Mouse (Mus musculus) spleen, adult 2 months (tissue): Measurements from ENCODE around the gene Ppara. TPM values are rescaled to one million over a fixed set of nuclear protein-coding genes. Genes with fewer than 3 reads are reported as not detected.

Experiments used
- DNase-seq, 2 experiments: peaks; one replicate each; pipeline versions ENCODE4 v3.0.0 to v3.0.0-alpha.2; 2012 to 2021; ENCODE audit warnings: low spot score in 2 of 2, low read depth in 1 of 2
- H3K27ac ChIP-seq: fragments of 200-500 bp; 2 replicates; pipeline ENCODE4 v1.5.1; 2012; ENCODE audit warnings: low read length, inconsistent platforms; ENCODE audit not compliant: insufficient read depth
- H3K27me3 ChIP-seq: fragments of 200-500 bp; 2 replicates; pipeline ENCODE4 v1.6.1; 2012; ENCODE audit warnings: mild to moderate bottlenecking, moderate library complexity, low read length, inconsistent platforms; ENCODE audit not compliant: control insufficient read depth, insufficient read depth
- H3K36me3 ChIP-seq: fragments of 200-500 bp; 2 replicates; pipeline ENCODE4 v1.6.1; 2012; ENCODE audit warnings: mild to moderate bottlenecking, low read length, inconsistent platforms; ENCODE audit not compliant: control insufficient read depth, insufficient read depth
- H3K4me1 ChIP-seq: fragments of 200-500 bp; 2 replicates; pipeline ENCODE4 v1.6.1; 2011; ENCODE audit warnings: inconsistent platforms; ENCODE audit not compliant: control insufficient read depth, insufficient read depth, insufficient read length
- H3K4me3 ChIP-seq: fragments of 200-500 bp; 2 replicates; pipeline ENCODE4 v1.5.1; 2011; ENCODE audit warnings: mild to moderate bottlenecking, inconsistent platforms; ENCODE audit not compliant: insufficient read depth, insufficient read length; ENCODE audit errors: extremely low read depth
- CTCF ChIP-seq: fragments of 200-500 bp; IDR thresholded peaks from 2 replicates; pipeline ENCODE4 v1.5.1; 2011; ENCODE audit warnings: mild to moderate bottlenecking, inconsistent platforms; ENCODE audit not compliant: insufficient read depth, insufficient read length, insufficient replicate concordance; ENCODE audit errors: extremely low read depth
- POLR2A ChIP-seq: fragments of 200-500 bp; IDR thresholded peaks from 2 replicates; pipeline ENCODE4 v1.6.1; 2011; ENCODE audit warnings: low read depth, low read length, inconsistent platforms
- WGBS: fragments of 180-500 bp; shearing (Covaris S2); methylation state at CpG from one replicate; pipeline ENCODE4 v1.1.7; 2018; 5-methylcytosine and 5-hydroxymethylcytosine counted together
- polyA plus RNA-seq: library from polyadenylated mRNA; depleted of rRNA; stranded (reverse); fragments of >200 nt; gene quantifications from 2 replicates; pipeline ENCODE4 v1.2.3, GENCODE M21; 2012

Gene Ppara
- polyA plus RNA-seq, 1 experiment, result 0.06 TPM

DNA sequence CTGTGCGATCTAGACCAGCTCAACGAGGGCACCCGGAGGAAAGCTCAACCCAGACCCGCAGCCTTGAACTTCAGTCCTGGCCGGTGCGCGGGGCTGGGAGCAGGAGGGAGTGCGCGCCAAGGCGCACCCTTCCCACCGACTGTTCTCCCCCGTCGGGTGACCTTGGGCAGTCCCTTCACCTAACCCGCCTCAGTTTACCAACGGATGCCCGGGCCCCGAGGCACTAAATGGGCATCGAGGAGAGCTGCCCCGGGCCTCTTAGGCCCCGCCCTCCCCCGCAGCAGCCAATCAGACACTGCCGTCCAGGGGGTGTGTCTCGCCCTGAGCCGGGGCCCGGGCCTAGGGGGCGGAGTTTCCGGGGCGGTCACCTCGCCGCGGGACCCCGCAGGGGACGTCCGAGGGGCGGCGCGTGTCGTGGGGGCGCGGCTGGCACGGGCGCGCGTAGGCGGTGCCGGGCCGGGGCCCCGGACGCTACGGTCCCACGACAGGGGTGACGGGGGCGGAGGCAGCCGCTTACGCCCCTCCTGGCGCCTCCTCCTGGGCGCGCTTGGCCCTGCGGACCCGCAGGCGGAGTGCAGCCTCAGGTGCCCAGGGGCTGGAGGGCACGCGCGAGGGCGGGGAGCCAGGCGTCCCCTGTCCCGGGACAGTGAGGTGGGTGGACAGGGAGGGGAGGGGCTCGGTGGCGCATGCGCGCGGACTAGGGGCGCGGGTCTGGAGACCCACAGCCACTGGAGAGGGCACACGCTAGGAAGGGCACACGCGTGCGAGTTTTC, 466 bp downstream of the Ppara start:
- H3K27me3 ChIP-seq, result peaks cover 11% of the 10 kb centered on the region
- no peak for TF ChIP-seq CTCF
- no peak for TF ChIP-seq POLR2A
- no peak overlapping the region for H3K27ac ChIP-seq
- peaks cover 2% of the 10 kb centered on the region; the same call in 1 of the 2 replicates for H3K4me1 ChIP-seq
- H3K36me3 ChIP-seq, result no peaks in the 10 kb centered on the region
- 1% methylated on average over 77 of the region's 78 CpGs for WGBS
- peak; percentile 22 to 82 for DNase-seq
- H3K4me3 ChIP-seq, result peak overlapping the region; percentile 65

DNA sequence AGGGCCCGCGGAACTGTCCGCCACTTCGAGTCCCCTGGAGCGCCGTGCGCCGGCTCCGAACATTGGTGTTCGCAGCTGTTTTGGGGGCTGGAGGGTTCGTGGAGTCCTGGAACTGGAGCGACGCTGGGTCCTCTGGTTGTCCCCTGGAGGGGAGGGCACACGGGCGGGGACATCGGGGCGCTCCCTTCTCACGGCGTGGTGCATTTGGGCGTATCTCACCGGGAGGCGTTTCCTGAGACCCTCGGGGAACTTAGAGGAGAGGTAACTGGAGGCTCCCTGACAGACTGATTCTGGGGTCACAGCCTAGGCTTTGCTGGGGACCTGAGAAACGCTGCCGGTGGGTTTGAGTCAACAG, 1.0 kb downstream of the Ppara start:
- peak overlapping the region; percentile 65 for H3K4me3 ChIP-seq
- WGBS, result 2% methylated on average over 25 of the region's 25 CpGs

DNA sequence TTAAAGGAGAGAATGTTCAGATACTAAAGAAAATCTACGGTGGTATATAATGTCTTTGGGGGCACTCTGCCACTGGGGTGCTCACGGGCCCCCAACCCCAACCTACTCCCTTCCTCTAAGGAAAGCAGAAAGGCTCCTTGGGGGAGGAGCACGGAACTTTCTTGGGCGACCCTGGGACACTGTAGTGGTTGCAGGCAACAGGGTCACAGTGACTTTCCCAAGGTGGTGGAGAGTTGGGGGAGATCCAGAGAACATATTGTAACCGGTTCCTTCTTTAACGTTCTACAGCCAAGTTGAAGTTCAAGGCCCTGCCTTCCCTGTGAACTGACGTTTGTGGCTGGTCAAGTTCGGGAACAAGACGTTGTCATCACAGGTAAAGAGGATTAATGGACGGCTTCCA, 1.7 kb downstream of the Ppara start:
- DNase-seq, result no peak
- TF ChIP-seq CTCF (no peak), POLR2A (no peak)
- 65% methylated on average over 10 of the region's 10 CpGs for WGBS
- Histone ChIP-seq H3K4me1 (peaks cover 2% of the 10 kb centered on the region; the same call in 1 of the 2 replicates), H3K27me3 (peaks cover 11% of the 10 kb centered on the region), H3K36me3 (no peaks in the 10 kb centered on the region), H3K4me3 (no peak overlapping the region), H3K27ac (no peak overlapping the region)

More for the DNA sequence above, 1.0 kb downstream of the Ppara start:
- Histone ChIP-seq H3K36me3 (no peaks in the 10 kb centered on the region), H3K27me3 (peaks cover 11% of the 10 kb centered on the region), H3K4me1 (peaks cover 2% of the 10 kb centered on the region; the same call in 1 of the 2 replicates), H3K27ac (no peak overlapping the region)
- TF ChIP-seq CTCF (no peak), POLR2A (no peak)
- no peak for DNase-seq

DNA sequence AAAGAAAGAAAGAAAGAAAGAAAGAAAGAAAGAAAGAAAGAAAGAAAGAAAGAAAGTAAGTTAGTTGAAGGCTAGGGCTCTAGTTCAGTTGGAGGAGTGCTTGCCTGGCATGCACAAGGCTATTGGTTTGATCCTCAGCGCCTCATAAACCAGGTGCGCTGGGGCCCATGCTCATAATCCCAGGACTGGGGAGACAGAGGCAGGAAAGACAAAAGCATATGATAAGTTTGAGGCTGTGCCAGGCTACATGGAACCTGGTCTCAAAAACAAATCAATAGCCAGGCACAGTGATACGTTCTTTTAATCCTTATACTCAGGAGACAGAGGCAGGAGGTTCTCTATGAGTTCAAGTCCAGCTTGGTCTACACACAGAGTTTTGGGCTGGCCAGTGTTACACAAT, 3.6 kb downstream of the Ppara start:
- Histone ChIP-seq H3K4me3 (no peak overlapping the region), H3K4me1 (peaks cover 2% of the 10 kb centered on the region; the same call in 1 of the 2 replicates), H3K27me3 (peaks cover 11% of the 10 kb centered on the region), H3K36me3 (no peaks in the 10 kb centered on the region), H3K27ac (no peak overlapping the region)
- WGBS, result 89% methylated on average over 3 of the region's 3 CpGs
- no peak for DNase-seq
- TF ChIP-seq POLR2A (no peak), CTCF (no peak)

DNA sequence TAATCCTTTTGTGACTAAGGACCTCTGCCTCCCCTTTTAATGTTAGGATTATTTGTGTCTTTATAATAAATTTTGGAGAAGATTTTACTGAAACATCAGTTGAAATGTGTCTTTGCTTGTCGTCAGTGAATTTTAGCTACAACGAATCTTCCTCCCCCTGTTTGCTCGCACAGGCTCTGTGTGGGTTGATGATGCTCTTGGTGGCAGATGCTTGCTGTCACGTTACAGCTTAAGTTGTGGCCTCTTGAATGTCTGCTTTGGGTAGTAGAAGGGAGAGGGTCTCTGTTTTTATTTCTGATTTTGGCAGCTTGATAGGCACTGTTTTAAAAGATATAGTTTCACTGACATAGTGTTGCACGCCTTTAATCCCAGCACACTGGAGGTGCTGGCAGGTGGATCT, 4.2 kb downstream of the Ppara start:
- TF ChIP-seq CTCF (no peak), POLR2A (no peak)
- no peaks in the 10 kb centered on the region for H3K36me3 ChIP-seq
- no peak for DNase-seq
- peaks cover 11% of the 10 kb centered on the region for H3K27me3 ChIP-seq
- H3K4me3 ChIP-seq, result no peak overlapping the region
- H3K27ac ChIP-seq, result no peak overlapping the region
- 84% methylated on average over 5 of the region's 5 CpGs for WGBS
- peaks cover 2% of the 10 kb centered on the region; the same call in 1 of the 2 replicates for H3K4me1 ChIP-seq

DNA sequence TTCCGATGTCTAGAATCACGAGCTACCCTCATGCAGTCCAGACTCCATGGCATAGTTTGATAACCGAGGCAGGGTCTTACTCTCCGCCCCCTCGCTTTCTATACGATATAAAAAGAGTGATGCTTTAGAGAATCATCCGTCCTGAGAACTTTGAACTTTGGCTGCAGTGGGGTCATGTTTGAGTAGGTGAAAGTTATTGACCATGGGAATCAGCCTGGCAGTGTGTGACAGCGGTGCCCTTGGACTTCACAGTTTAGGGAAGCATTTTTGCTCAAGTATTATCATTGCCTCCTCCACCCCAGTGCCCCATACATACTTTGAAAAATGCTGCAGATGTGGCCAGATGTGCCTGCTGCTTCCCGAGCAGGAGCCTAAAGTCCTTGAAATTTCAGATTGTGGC, 7.8 kb downstream of the Ppara start:
- WGBS, result 85% methylated on average over 9 of the region's 9 CpGs
- Histone ChIP-seq H3K36me3 (no peaks in the 10 kb centered on the region), H3K4me3 (no peak overlapping the region), H3K27ac (no peak overlapping the region), H3K4me1 (no peaks in the 10 kb centered on the region), H3K27me3 (no peaks in the 10 kb centered on the region; the same call in 1 of the 2 replicates)
- DNase-seq, result no peak
- TF ChIP-seq POLR2A (no peak), CTCF (no peak)

DNA sequence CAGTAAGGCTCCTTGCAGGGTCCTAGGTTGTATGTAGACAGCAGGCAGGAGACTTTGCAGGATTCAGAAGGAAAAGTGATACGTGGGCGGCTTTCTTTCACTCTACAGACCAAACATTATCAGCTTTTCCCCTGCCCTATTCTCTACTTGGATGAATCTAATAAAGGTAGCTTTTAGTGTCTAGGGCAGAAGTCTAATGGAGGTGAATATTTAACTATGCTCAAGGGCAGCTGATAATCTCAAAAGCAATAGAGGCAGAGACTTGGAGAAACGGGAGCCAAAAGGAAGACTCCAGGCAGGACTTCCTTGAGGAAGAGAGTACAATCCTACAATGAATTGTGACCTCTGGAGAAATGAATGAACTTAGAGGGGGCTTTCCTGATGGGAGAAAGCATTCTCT, 9.2 kb downstream of the Ppara start:
- Histone ChIP-seq H3K4me3 (no peak overlapping the region), H3K36me3 (no peaks in the 10 kb centered on the region), H3K27me3 (no peaks in the 10 kb centered on the region), H3K4me1 (peaks cover 6% of the 10 kb centered on the region; the same call in 1 of the 2 replicates), H3K27ac (no peak overlapping the region)
- no peak for DNase-seq
- no peak for TF ChIP-seq POLR2A
- TF ChIP-seq CTCF, result no peak
- WGBS, result 69% methylated on average over 3 of the region's 3 CpGs
